Mouse (Mus musculus): ENCODE data around the gene Vamp5. TPM values are rescaled to one million over a fixed set of nuclear protein-coding genes. Genes with fewer than 3 reads are reported as not detected.

Vamp5 gene
- total RNA-seq, 2 experiments from 2014 or later: 97.5 to 102 TPM

- Histone ChIP-seq H3K27ac (no peak overlapping the region), H3K4me3 (no peak overlapping the region)
- intact Hi-C loops (cut with DNase I): no loop called here
- TF ChIP-seq CTCF (IDR thresholded peaks at IDR 0.05): no peak
- no peak for DNase-seq
Measured at GRCm38 (mm10) chr6:72359343-72359742, 20.9 kb downstream of the Vamp5 start.

GRCm38 (mm10) chr6:72358086-72358764, 22.0 kb downstream of the Vamp5 start:
- no peak overlapping the region for H3K4me3 ChIP-seq
- no peak overlapping the region for H3K27ac ChIP-seq
- no peak for TF ChIP-seq CTCF (IDR thresholded peaks at IDR 0.05)
- no peak for DNase-seq
- intact Hi-C loops (cut with DNase I): no loop called here

GRCm38 (mm10) chr6:72357164-72358079, 22.8 kb downstream of the Vamp5 start:
- no peak for TF ChIP-seq CTCF (IDR thresholded peaks at IDR 0.05)
- Histone ChIP-seq H3K27ac (peak overlapping the region; percentile 98), H3K4me3 (no peak overlapping the region)
- intact Hi-C loops (cut with DNase I): no loop called here
- peak; percentile 57 for DNase-seq

- intact Hi-C loops (cut with DNase I): no loop called here
- no peak for DNase-seq
- peak overlapping the region; percentile 98 for H3K27ac ChIP-seq
- TF ChIP-seq CTCF (IDR thresholded peaks at IDR 0.05): no peak
- peak overlapping the region; percentile 95 for H3K4me3 ChIP-seq
Measured at GRCm38 (mm10) chr6:72356001-72356532, 24.2 kb downstream of the Vamp5 start.

GRCm38 (mm10) chr6:72355066-72355911, 25.0 kb downstream of the Vamp5 start, which contains the start of gene Tmem150a:
Gene Tmem150a (plus strand): TSS chr6:72355447.
- intact Hi-C loops (cut with DNase I): no loop called here
- TF ChIP-seq CTCF (IDR thresholded peaks at IDR 0.05): peak; percentile 61
- peak; percentile 97 for DNase-seq

GRCm38 (mm10) chr6:72354025-72354424, 26.2 kb downstream of the Vamp5 start:
- intact Hi-C loops (cut with DNase I): no loop called here

More at GRCm38 (mm10) chr6:72355066-72355911, 25.0 kb downstream of the Vamp5 start, which contains the start of gene Tmem150a:
- Histone ChIP-seq H3K4me3 (peak within 1 kb of the TSS; percentile 95), H3K27ac (peak within 1 kb of the TSS; percentile 98)

GRCm38 (mm10) chr6:72352636-72353405, 27.4 kb downstream of the Vamp5 start:
- Histone ChIP-seq H3K27ac (peak overlapping the region; percentile 98), H3K4me3 (peak overlapping the region; percentile 16)
- no peak for TF ChIP-seq CTCF (IDR thresholded peaks at IDR 0.05)
- intact Hi-C loops (cut with DNase I): no loop called here
- no peak for DNase-seq

More at GRCm38 (mm10) chr6:72354025-72354424, 26.2 kb downstream of the Vamp5 start:
- Histone ChIP-seq H3K27ac (peak overlapping the region; percentile 98), H3K4me3 (peak overlapping the region; percentile 95)
- no peak for TF ChIP-seq CTCF (IDR thresholded peaks at IDR 0.05)
- DNase-seq: no peak

GRCm38 (mm10) chr6:72350214-72350613, 30.1 kb downstream of the Vamp5 start:
- Histone ChIP-seq H3K27ac (peak overlapping the region; percentile 66; the same call in 1 of the 2 replicates), H3K4me3 (no peak overlapping the region)
- no peak for DNase-seq
- TF ChIP-seq CTCF (IDR thresholded peaks at IDR 0.05): no peak
- intact Hi-C loops (cut with DNase I): no loop called here

GRCm38 (mm10) chr6:72348411-72348810, 31.9 kb downstream of the Vamp5 start:
- H3K27ac ChIP-seq: peak overlapping the region; percentile 97
- TF ChIP-seq CTCF (IDR thresholded peaks at IDR 0.05): no peak
- DNase-seq: peak; percentile 13
- intact Hi-C loops (cut with DNase I): no loop called here
- peak overlapping the region; percentile 80 for H3K4me3 ChIP-seq

- peak; percentile 29; the same call in 1 of the 2 replicates for TF ChIP-seq CTCF (IDR thresholded peaks at IDR 0.05)
- Histone ChIP-seq H3K27ac (peak within 1 kb of the TSS; percentile 97), H3K4me3 (peak within 1 kb of the TSS; percentile 80)
- DNase-seq: peak; percentile 87
- intact Hi-C loops (cut with DNase I): no loop called here
Measured at GRCm38 (mm10) chr6:72347166-72347941, 32.9 kb downstream of the Vamp5 start, which contains the start of gene 0610030E20Rik. Gene 0610030E20Rik (plus strand): TSS chr6:72347317.

All from gastrocnemius, adult 2 months (tissue).